Mouse (Mus musculus): Measurements from ENCODE around the gene Fam166b. TPM values are rescaled to one million over a fixed set of nuclear protein-coding genes. Genes with fewer than 3 reads are reported as not detected.

Fam166b gene
- total and polyA plus RNA-seq, 3 experiments = 1.4 TPM; not detected in 2

DNA sequence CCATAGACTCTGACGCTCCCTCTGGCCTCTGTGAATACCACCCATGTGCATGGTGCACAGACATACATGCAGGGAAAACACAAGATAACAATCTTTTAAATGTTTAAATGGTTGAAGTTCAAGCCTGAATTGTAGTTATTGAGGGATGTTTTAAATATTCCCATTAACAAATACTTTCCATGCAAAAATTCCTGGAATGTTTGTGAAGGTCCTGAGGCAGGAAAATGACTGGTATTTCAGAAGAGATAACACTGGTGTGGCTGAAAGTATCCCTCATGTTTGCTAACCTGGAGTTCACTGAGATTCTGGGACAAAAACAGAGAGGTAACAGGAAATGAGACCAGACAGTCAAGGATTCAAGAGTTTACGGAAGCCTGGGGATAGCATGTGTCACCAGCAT lies 39.5 kb downstream of the Fam166b start:
- Histone ChIP-seq H3K79me2 (replicated peaks; ENCODE audit: control insufficient read depth, insufficient read depth, low read length) (peaks cover 5% of the 10 kb centered on the region), H3K4me1 (ENCODE audit: control insufficient read depth, insufficient read depth, low read length) (peaks cover 28% of the 10 kb centered on the region), H3K27ac (peak overlapping the region; percentile 69), H3K9ac (ENCODE audit: low read depth, low read length) (peak overlapping the region; percentile 12; the same call in 1 of the 2 replicates), H3K27me3 (ENCODE audit: control insufficient read depth, insufficient read depth, low read length) (no peaks in the 10 kb centered on the region), H3K4me3 (no peak overlapping the region), H3K36me3 (ENCODE audit: control insufficient read depth, insufficient read depth, low read length) (peaks cover 33% of the 10 kb centered on the region)
- DNase-seq = no peak
- intact Hi-C loops (cut with DNase I) = no loop called here
- no peak for TF ChIP-seq POLR2A (IDR thresholded peaks at IDR 0.05; ENCODE audit: insufficient read depth, low read depth, low read length)
- no peak for TF ChIP-seq EP300 (IDR thresholded peaks at IDR 0.05; ENCODE audit: insufficient read depth, low read depth, low read length)
- no peak for TF ChIP-seq CTCF (IDR thresholded peaks at IDR 0.05)
- WGBS = 60% methylated on average over 2 of the region's 2 CpGs

DNA sequence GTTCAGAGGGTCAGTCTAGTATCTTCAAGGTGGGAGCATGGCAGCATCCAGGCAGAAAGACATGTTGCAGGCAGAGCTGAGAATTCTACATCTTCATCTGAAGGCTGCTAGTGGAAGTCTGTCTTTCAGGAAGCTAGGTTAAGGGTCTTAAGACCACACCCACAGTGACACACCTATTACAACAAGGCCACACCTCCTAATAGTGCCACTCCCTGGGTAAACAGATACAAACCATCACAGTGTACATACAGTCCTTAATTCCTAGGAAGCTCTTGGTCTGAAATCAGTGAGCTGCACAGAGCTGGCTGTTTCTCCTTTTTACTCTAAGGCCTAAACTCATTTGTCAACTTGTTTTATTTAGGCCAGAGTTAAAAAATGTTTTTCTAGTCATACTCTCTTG lies 42.0 kb downstream of the Fam166b start:
- no peak overlapping the region for H3K9ac ChIP-seq (ENCODE audit: low read depth, low read length)
- peaks cover 27% of the 10 kb centered on the region for H3K4me1 ChIP-seq (ENCODE audit: control insufficient read depth, insufficient read depth, low read length)
- intact Hi-C loops (cut with DNase I) = no loop called here
- H3K79me2 ChIP-seq (replicated peaks; ENCODE audit: control insufficient read depth, insufficient read depth, low read length) = peaks cover 3% of the 10 kb centered on the region
- TF ChIP-seq POLR2A (IDR thresholded peaks at IDR 0.05; ENCODE audit: insufficient read depth, low read depth, low read length) = no peak
- TF ChIP-seq CTCF (IDR thresholded peaks at IDR 0.05) = no peak
- no peak for TF ChIP-seq EP300 (IDR thresholded peaks at IDR 0.05; ENCODE audit: insufficient read depth, low read depth, low read length)
- DNase-seq = no peak
- H3K4me3 ChIP-seq = no peak overlapping the region
- no peaks in the 10 kb centered on the region for H3K27me3 ChIP-seq (ENCODE audit: control insufficient read depth, insufficient read depth, low read length)
- peaks cover 31% of the 10 kb centered on the region for H3K36me3 ChIP-seq (ENCODE audit: control insufficient read depth, insufficient read depth, low read length)
- peak overlapping the region; percentile 1; the same call in 1 of the 2 replicates for H3K27ac ChIP-seq

DNA sequence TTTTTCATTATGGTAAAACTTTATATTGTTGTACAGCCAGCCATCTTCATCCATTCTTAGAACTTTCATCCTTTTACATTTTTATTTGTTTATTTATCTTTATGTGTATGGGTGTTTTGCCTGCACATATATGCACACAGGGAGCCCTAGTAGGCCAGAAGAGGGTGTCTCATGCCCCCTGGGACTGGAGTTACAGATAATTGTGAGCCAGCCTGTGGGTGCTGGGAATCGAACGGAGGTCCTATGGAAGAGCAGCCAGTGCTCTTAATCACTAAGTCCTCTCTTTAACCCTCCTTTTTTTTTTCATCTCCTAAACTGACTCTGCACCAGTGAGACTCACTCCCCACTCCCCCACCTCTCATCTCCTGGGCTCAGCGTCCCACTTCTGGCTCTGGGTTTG lies 44.4 kb downstream of the Fam166b start:
- Histone ChIP-seq H3K36me3 (ENCODE audit: control insufficient read depth, insufficient read depth, low read length) (peaks cover 22% of the 10 kb centered on the region), H3K4me1 (ENCODE audit: control insufficient read depth, insufficient read depth, low read length) (peaks cover 18% of the 10 kb centered on the region), H3K4me3 (no peak overlapping the region), H3K27me3 (ENCODE audit: control insufficient read depth, insufficient read depth, low read length) (no peaks in the 10 kb centered on the region), H3K9ac (ENCODE audit: low read depth, low read length) (no peak overlapping the region), H3K79me2 (replicated peaks; ENCODE audit: control insufficient read depth, insufficient read depth, low read length) (peaks cover 3% of the 10 kb centered on the region), H3K27ac (peak overlapping the region; percentile 100)
- 94% methylated on average over 3 of the region's 3 CpGs for WGBS
- TF ChIP-seq POLR2A (IDR thresholded peaks at IDR 0.05; ENCODE audit: insufficient read depth, low read depth, low read length) (no peak), EP300 (IDR thresholded peaks at IDR 0.05; ENCODE audit: insufficient read depth, low read depth, low read length) (no peak), CTCF (IDR thresholded peaks at IDR 0.05) (no peak)
- no peak for DNase-seq
- intact Hi-C loops (cut with DNase I) = no loop called here

DNA sequence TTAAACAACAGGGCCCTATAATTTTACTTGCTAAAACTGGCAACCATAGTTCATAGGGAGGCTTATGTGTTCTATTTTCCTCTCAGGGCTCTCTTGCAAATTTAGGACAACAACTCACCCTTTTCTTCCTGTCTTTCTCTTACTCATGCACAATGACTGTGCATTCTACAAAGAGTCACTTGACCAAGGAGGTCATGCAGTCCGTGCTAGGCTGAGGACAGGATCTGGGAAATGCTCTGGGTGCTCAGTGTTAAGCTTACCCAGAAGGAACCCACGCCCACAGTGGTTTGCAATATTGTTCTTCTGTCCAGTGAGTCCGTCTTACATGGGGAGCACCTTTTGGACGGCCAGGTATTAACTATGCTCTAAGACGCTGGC lies 44.9 kb downstream of the Fam166b start:
- H3K36me3 ChIP-seq (ENCODE audit: control insufficient read depth, insufficient read depth, low read length) = peaks cover 18% of the 10 kb centered on the region
- H3K27ac ChIP-seq = peak overlapping the region; percentile 100
- peaks cover 15% of the 10 kb centered on the region for H3K4me1 ChIP-seq (ENCODE audit: control insufficient read depth, insufficient read depth, low read length)
- TF ChIP-seq CTCF (IDR thresholded peaks at IDR 0.05) = no peak
- no peak for TF ChIP-seq EP300 (IDR thresholded peaks at IDR 0.05; ENCODE audit: insufficient read depth, low read depth, low read length)
- peak; percentile 34 for TF ChIP-seq POLR2A (IDR thresholded peaks at IDR 0.05; ENCODE audit: insufficient read depth, low read depth, low read length)
- peak overlapping the region; percentile 23; the same call in 1 of the 2 replicates for H3K9ac ChIP-seq (ENCODE audit: low read depth, low read length)
- H3K27me3 ChIP-seq (ENCODE audit: control insufficient read depth, insufficient read depth, low read length) = no peaks in the 10 kb centered on the region
- peak in 1 of 2 experiments; percentile 20 for DNase-seq
- WGBS = 60% methylated on average over 5 of the region's 5 CpGs
- intact Hi-C loops (cut with DNase I) = no loop called here
- peak overlapping the region; percentile 100 for H3K4me3 ChIP-seq
- peaks cover 3% of the 10 kb centered on the region for H3K79me2 ChIP-seq (replicated peaks; ENCODE audit: control insufficient read depth, insufficient read depth, low read length)

DNA sequence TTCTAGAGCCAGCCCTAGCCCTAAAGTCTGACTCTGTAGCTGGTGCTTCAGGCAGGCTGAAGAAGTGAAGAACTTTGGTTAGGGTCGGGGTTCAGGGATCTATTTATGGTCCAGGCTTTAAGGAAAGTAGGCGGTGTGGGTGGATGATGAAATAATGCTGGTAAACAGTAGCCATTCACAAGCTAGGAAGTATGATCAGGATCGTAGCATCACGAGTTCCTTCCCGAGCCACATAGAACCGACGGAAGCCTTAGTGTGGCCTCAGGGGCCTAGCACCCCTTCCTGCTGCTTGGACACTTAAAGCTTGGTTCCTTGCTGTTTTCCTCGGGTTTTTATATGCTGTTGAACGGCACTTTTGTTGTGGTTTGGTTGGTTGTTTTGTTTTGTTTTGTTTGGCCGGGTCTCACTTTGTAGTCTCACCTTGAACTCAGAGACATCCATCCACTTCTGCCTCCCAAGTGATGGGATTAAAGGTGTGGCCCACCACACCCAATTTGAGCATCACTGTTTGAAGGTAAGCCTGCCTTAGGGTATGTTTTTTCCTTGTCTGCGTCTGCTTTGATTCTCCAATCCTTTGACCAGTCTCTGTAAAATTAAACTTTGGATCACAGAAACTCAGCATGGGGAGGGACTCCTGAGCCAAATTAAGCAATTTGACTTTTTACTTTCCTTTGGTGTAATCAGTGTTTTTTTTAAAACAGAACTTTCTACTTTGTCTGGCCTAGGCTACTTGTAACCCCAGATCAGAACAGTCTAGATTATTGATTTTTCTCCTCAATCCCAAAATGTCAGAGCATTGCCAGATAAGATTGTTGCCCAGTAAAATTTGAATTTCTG lies 45.5 kb downstream of the Fam166b start:
- peaks cover 15% of the 10 kb centered on the region for H3K4me1 ChIP-seq (ENCODE audit: control insufficient read depth, insufficient read depth, low read length)
- H3K79me2 ChIP-seq (replicated peaks; ENCODE audit: control insufficient read depth, insufficient read depth, low read length) = peaks cover 1% of the 10 kb centered on the region
- intact Hi-C loops (cut with DNase I) = no loop called here
- peaks cover 16% of the 10 kb centered on the region for H3K36me3 ChIP-seq (ENCODE audit: control insufficient read depth, insufficient read depth, low read length)
- peak overlapping the region; percentile 100 for H3K27ac ChIP-seq
- H3K9ac ChIP-seq (ENCODE audit: low read depth, low read length) = peak overlapping the region; percentile 76
- 24% methylated on average over 11 of the region's 11 CpGs for WGBS
- DNase-seq = peak; percentile 48 to 50
- H3K27me3 ChIP-seq (ENCODE audit: control insufficient read depth, insufficient read depth, low read length) = no peaks in the 10 kb centered on the region
- TF ChIP-seq POLR2A (IDR thresholded peaks at IDR 0.05; ENCODE audit: insufficient read depth, low read depth, low read length) (no peak), CTCF (IDR thresholded peaks at IDR 0.05) (no peak)
- H3K4me3 ChIP-seq = peak overlapping the region; percentile 100

Measured in heart, adult 2 months (tissue).